Mouse (Mus musculus) forelimb bud, embryonic 11.5 days (tissue): ENCODE results near the gene Adamtsl3.
A peak's percentile ranks its signal among the peaks of the same experiment; 100 is the strongest.

ENCODE experiments used
- DNase-seq: peaks from one replicate; pipeline ENCODE4 v3.0.0-alpha.2; 2012; ENCODE audit warnings: low read depth, low spot score

The Adamtsl3 gene

GRCm38 (mm10) chr7:82335211-82336121, at the start of gene Adamtsl3:
Adamtsl3 (plus strand) TSS chr7:82335694.
- peak; percentile 33 for DNase-seq

- no peak for DNase-seq
Observed at GRCm38 (mm10) chr7:82287242-82287641, 48.3 kb upstream of the Adamtsl3 start.

- DNase-seq, result no peak
Observed at GRCm38 (mm10) chr7:82293441-82293840, 42.1 kb upstream of the Adamtsl3 start.

GRCm38 (mm10) chr7:82294083-82294482, 41.4 kb upstream of the Adamtsl3 start:
- no peak for DNase-seq

GRCm38 (mm10) chr7:82294611-82295010, 40.9 kb upstream of the Adamtsl3 start:
- no peak for DNase-seq

- no peak for DNase-seq
Observed at GRCm38 (mm10) chr7:82308398-82308797, 27.1 kb upstream of the Adamtsl3 start.

GRCm38 (mm10) chr7:82318515-82318914, 17.0 kb upstream of the Adamtsl3 start:
- DNase-seq, result no peak

- DNase-seq, result no peak
Observed at GRCm38 (mm10) chr7:82326616-82327015, 8.9 kb upstream of the Adamtsl3 start.

GRCm38 (mm10) chr7:82327201-82327600, 8.3 kb upstream of the Adamtsl3 start:
- no peak for DNase-seq

GRCm38 (mm10) chr7:82327881-82328280, 7.6 kb upstream of the Adamtsl3 start:
- no peak for DNase-seq

GRCm38 (mm10) chr7:82329831-82330230, 5.7 kb upstream of the Adamtsl3 start:
- DNase-seq, result no peak

GRCm38 (mm10) chr7:82330860-82331259, 4.6 kb upstream of the Adamtsl3 start:
- DNase-seq, result no peak

GRCm38 (mm10) chr7:82334000-82334399, 1.5 kb upstream of the Adamtsl3 start:
- DNase-seq, result no peak

GRCm38 (mm10) chr7:82336132-82336531, 638 bp downstream of the Adamtsl3 start:
- peak; percentile 69 for DNase-seq

- DNase-seq, result no peak
Observed at GRCm38 (mm10) chr7:82338121-82338520, 2.6 kb downstream of the Adamtsl3 start.

- no peak for DNase-seq
Observed at GRCm38 (mm10) chr7:82338532-82338931, 3.0 kb downstream of the Adamtsl3 start.

GRCm38 (mm10) chr7:82339214-82339613, 3.7 kb downstream of the Adamtsl3 start:
- DNase-seq, result no peak

GRCm38 (mm10) chr7:82341476-82341875, 6.0 kb downstream of the Adamtsl3 start:
- DNase-seq, result no peak

GRCm38 (mm10) chr7:82346706-82347105, 11.2 kb downstream of the Adamtsl3 start:
- no peak for DNase-seq

- no peak for DNase-seq
Observed at GRCm38 (mm10) chr7:82349796-82350195, 14.3 kb downstream of the Adamtsl3 start.

GRCm38 (mm10) chr7:82350421-82350820, 14.9 kb downstream of the Adamtsl3 start:
- DNase-seq, result no peak

- no peak for DNase-seq
Observed at GRCm38 (mm10) chr7:82359146-82359545, 23.7 kb downstream of the Adamtsl3 start.

GRCm38 (mm10) chr7:82359674-82360073, 24.2 kb downstream of the Adamtsl3 start:
- DNase-seq, result no peak
